Mouse (Mus musculus) liver, embryonic 15.5 days (tissue): ENCODE data around the gene Col6a2. TPM values are rescaled to one million over a fixed set of nuclear protein-coding genes. Genes with fewer than 3 reads are reported as not detected.

ENCODE experiments used
- ATAC-seq: fragments of 200-750 bp; cut with Nextera tagmentation; 2 replicates; pipeline ENCODE4 v1.8.0; 2017; ENCODE audit warnings: moderate number of reproducible peaks, mild to moderate bottlenecking, moderate library complexity; ENCODE audit not compliant: insufficient read depth
- H3K27ac ChIP-seq: fragments of 300-500 bp; sonication (generic); replicated peaks from 2 replicates; pipeline ENCODE4 v1.5.1; 2015; ENCODE audit warnings: mild to moderate bottlenecking, inconsistent platforms
- H3K27me3 ChIP-seq: fragments of 300-500 bp; sonication (generic); 2 replicates; pipeline ENCODE4 v1.6.1; 2015; ENCODE audit warnings: mild to moderate bottlenecking, inconsistent platforms
- H3K36me3 ChIP-seq: fragments of 300-500 bp; sonication (generic); replicated peaks from 2 replicates; pipeline ENCODE4 v1.6.1; 2015; ENCODE audit warnings: moderate library complexity, mild to moderate bottlenecking, inconsistent platforms
- H3K4me1 ChIP-seq: fragments of 300-500 bp; sonication (generic); replicated peaks from 2 replicates; pipeline ENCODE4 v1.6.1; 2015; ENCODE audit warnings: inconsistent platforms
- H3K4me2 ChIP-seq: fragments of 300-500 bp; sonication (generic); 2 replicates; pipeline ENCODE4 v1.6.1; 2015; ENCODE audit warnings: moderate library complexity, mild to moderate bottlenecking, inconsistent platforms
- H3K4me3 ChIP-seq: fragments of 300-500 bp; sonication (generic); replicated peaks from 2 replicates; pipeline ENCODE4 v1.5.1; 2015; ENCODE audit warnings: mild to moderate bottlenecking, inconsistent platforms
- H3K9ac ChIP-seq: fragments of 300-500 bp; sonication (generic); 2 replicates; pipeline ENCODE4 v1.6.1; 2015; ENCODE audit warnings: moderate library complexity, mild to moderate bottlenecking, inconsistent platforms
- H3K9me3 ChIP-seq: fragments of 300-500 bp; sonication (generic); replicated peaks from 2 replicates; pipeline ENCODE4 v1.6.1; 2016; ENCODE audit warnings: inconsistent platforms
- WGBS: fragments of 180-500 bp; shearing (Covaris S2); methylation state at CpG from one replicate; pipeline ENCODE4 v1.1.7; 2015; ENCODE audit warnings: mixed read lengths; ENCODE audit not compliant: insufficient replicate concordance; 5-methylcytosine and 5-hydroxymethylcytosine counted together
- polyA plus RNA-seq: library from polyadenylated mRNA; unstranded; fragments of >200 nt; fragmentation: Nextera tagmentation; extraction: Ambion mirVana; gene quantifications from 2 replicates; pipeline ENCODE4 v1.2.1, GENCODE M21; 2015

The Col6a2 gene
- polyA plus RNA-seq, 1 experiment from 2014 or later, result 9.8 TPM

DNA sequence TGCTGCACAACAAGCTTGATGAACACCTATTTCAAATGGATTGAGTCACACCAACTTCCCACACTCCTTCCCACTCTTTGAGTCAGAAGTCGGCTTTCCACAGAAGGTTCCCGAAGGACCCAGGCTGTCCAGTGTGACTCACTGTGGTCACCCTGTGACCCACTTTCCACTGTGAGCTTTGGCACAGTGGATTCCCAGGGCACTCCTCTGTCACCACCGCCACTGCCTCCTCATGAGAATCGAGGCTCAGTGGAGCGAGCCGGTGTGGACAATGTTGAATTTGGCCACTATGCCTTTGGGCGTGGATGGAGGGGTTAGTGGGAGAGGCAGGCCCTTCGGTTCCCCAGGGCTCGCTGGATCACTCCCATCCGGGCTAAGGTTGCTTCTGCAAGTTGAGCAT is 25.3 kb upstream of the Col6a2 start:
- no peak overlapping the region for H3K4me3 ChIP-seq
- H3K36me3 ChIP-seq, result no peaks in the 10 kb centered on the region
- H3K9me3 ChIP-seq, result no peaks in the 10 kb centered on the region
- 78% methylated on average over 10 of the region's 10 CpGs for WGBS
- H3K9ac ChIP-seq, result no peak overlapping the region
- H3K27me3 ChIP-seq, result no peaks in the 10 kb centered on the region
- H3K4me1 ChIP-seq, result no peaks in the 10 kb centered on the region
- no peak for ATAC-seq
- H3K27ac ChIP-seq, result no peak overlapping the region
- no peak overlapping the region for H3K4me2 ChIP-seq

DNA sequence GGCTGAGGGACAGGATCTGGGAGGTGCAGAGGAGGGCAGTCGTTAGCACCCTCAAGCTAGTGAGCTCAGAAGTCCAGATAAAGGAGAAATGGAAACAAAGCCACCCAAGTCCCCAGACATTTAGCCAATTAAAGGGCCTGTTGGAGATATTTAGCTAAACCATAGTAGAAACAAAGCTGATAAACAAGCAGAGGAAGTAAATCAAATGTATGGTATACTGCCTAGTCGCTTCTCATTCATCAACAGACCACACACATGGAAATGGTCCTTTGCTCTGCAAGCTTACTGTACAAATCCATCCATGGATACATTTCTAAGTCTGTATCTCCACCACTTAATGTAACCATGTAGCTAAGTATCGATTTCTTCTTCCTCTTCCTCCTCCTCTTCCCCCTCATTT is 24.0 kb upstream of the Col6a2 start:
- no peak overlapping the region for H3K4me2 ChIP-seq
- no peak overlapping the region for H3K27ac ChIP-seq
- no peak overlapping the region for H3K4me3 ChIP-seq
- no peak overlapping the region for H3K9ac ChIP-seq
- ATAC-seq, result no peak
- no peaks in the 10 kb centered on the region for H3K4me1 ChIP-seq
- 44% methylated on average over 3 of the region's 3 CpGs for WGBS
- H3K9me3 ChIP-seq, result no peaks in the 10 kb centered on the region
- no peaks in the 10 kb centered on the region for H3K36me3 ChIP-seq
- no peaks in the 10 kb centered on the region for H3K27me3 ChIP-seq

DNA sequence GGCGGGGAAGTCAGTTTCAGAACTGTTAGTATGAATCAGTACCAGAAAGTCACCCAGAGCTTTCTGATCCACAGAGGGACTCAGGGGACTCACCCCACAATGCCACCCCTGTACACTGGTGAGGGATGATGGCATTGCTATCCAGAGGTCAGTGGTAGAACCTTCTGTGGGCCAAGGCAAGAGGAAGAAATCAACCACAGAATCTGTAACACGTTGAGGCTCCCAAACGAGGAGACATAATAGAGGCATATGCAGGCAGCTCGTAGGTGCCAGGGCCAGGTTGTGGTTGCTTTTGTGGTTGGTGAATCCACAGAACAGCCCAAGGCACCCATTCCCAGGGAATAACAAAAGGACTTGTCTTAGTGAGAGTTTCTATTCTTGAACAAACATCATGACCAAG is 22.3 kb upstream of the Col6a2 start:
- H3K4me3 ChIP-seq, result no peak overlapping the region
- no peak overlapping the region for H3K9ac ChIP-seq
- no peaks in the 10 kb centered on the region for H3K27me3 ChIP-seq
- no peak overlapping the region for H3K27ac ChIP-seq
- WGBS, result 51% methylated on average over 4 of the region's 4 CpGs
- H3K9me3 ChIP-seq, result no peaks in the 10 kb centered on the region
- no peak for ATAC-seq
- no peaks in the 10 kb centered on the region for H3K36me3 ChIP-seq
- no peak overlapping the region for H3K4me2 ChIP-seq
- no peaks in the 10 kb centered on the region for H3K4me1 ChIP-seq

DNA sequence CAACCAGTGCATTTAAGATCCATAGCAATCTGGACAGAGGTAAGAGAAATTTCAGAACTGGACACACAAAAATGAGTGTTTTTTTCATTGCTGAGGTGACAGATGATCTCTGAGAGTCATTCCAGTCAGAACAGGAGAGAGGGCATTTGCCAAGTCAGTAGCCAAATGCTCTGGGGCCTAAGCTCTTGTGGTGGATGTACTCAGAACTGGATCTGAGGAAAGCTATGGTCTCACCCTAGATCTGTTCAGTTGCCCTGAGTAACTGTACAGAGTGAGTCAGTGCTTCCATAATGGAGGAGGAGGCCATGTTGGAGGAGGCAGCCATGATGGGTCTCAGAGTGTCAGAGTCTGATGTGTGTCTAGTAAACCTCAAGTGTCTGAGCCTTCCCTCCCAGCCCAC is 21.6 kb upstream of the Col6a2 start:
- Histone ChIP-seq H3K36me3 (no peaks in the 10 kb centered on the region), H3K9me3 (no peaks in the 10 kb centered on the region), H3K4me3 (no peak overlapping the region), H3K9ac (no peak overlapping the region), H3K27ac (no peak overlapping the region), H3K4me1 (no peaks in the 10 kb centered on the region), H3K27me3 (no peaks in the 10 kb centered on the region), H3K4me2 (no peak overlapping the region)
- no peak for ATAC-seq

DNA sequence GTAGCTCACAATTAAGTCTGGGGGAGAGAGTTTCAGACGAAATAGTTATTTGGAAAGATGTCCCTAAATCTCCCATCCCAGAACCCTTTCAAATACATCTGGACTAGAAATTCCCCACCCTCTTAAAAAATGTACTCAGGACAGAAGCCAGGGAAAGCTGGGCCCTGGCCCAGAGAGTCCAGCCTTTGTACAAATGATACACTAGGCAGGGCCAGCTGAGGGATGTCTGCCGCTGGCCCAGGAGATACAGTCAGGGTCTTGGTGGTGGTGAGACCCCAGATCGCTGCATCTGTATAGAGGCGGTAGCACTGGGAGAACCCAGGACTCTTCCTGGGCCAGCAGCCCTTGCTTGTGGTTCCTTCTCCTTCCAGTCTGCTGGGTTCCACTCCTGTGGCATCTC is 20.6 kb upstream of the Col6a2 start:
- Histone ChIP-seq H3K9me3 (no peaks in the 10 kb centered on the region), H3K9ac (no peak overlapping the region), H3K27me3 (no peaks in the 10 kb centered on the region), H3K4me3 (no peak overlapping the region), H3K4me1 (no peaks in the 10 kb centered on the region), H3K27ac (no peak overlapping the region), H3K36me3 (no peaks in the 10 kb centered on the region), H3K4me2 (no peak overlapping the region)
- ATAC-seq, result no peak
- WGBS, result 67% methylated on average over 4 of the region's 4 CpGs

DNA sequence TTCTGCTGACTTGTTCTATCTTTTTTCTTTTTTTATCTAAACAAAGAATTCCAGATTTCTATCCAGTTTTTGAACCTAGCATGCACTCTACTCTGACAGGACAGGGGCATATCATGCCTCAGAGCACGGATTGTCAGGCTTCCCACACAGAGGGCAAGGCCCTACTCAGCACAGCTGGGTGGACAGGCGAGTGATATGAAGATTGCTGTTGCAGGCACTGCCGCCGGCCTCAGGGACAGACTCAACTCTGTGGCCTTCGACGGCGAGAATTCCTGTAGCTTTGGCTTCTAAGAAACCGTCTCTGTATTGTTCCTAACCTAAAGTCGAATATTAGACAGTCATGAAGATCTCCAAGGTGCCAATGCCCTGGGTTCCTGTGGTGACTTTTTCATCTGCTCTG is 20.0 kb upstream of the Col6a2 start:
- ATAC-seq, result no peak
- H3K9me3 ChIP-seq, result no peaks in the 10 kb centered on the region
- 61% methylated on average over 9 of the region's 9 CpGs for WGBS
- no peak overlapping the region for H3K27ac ChIP-seq
- H3K4me2 ChIP-seq, result no peak overlapping the region
- no peaks in the 10 kb centered on the region for H3K27me3 ChIP-seq
- no peak overlapping the region for H3K9ac ChIP-seq
- H3K36me3 ChIP-seq, result no peaks in the 10 kb centered on the region
- no peak overlapping the region for H3K4me3 ChIP-seq
- no peaks in the 10 kb centered on the region for H3K4me1 ChIP-seq

DNA sequence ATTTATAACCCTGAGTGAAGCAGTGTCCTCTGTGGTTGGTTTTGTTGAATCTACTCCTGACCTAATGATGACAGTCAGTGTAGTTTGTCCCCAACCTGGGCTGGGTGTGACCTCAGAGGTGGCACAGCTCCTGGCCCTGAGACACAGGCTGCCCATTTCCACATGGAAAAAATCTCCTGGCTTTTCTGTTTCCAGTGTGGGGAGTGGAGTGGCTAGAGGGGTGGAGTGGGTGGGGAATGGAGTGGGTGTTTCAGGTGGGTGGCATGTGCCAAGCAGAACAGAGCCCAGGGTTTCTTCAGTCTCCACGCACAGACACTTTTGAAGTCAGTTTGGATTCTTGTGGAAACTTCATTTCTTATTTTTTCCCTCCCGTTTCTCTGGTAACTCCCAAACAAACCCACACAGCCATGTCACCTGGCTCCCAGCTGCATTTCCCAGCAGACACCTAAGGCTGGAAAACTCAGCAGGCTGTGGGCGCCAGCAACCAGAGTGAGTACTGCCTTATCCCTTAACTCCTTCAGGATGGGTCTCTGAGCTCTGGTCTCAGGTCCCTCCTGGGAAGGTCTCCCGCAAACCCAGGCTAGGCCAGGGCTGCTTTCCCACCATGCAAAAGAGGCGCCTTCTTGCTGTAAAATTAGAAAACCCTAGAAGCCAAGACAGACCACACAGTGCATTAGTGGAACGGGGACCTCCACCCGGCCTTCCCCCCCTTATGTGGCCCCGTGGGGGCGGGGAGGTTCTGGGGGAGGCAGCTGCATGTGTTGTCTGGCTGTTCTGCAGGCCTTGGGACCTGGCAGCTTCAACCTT is 19.4 kb upstream of the Col6a2 start:
- Histone ChIP-seq H3K4me3 (no peak overlapping the region), H3K4me2 (no peak overlapping the region), H3K4me1 (no peaks in the 10 kb centered on the region), H3K27ac (no peak overlapping the region), H3K27me3 (no peaks in the 10 kb centered on the region), H3K36me3 (no peaks in the 10 kb centered on the region), H3K9ac (no peak overlapping the region), H3K9me3 (no peaks in the 10 kb centered on the region)
- 56% methylated on average over 9 of the region's 9 CpGs for WGBS
- ATAC-seq, result no peak

DNA sequence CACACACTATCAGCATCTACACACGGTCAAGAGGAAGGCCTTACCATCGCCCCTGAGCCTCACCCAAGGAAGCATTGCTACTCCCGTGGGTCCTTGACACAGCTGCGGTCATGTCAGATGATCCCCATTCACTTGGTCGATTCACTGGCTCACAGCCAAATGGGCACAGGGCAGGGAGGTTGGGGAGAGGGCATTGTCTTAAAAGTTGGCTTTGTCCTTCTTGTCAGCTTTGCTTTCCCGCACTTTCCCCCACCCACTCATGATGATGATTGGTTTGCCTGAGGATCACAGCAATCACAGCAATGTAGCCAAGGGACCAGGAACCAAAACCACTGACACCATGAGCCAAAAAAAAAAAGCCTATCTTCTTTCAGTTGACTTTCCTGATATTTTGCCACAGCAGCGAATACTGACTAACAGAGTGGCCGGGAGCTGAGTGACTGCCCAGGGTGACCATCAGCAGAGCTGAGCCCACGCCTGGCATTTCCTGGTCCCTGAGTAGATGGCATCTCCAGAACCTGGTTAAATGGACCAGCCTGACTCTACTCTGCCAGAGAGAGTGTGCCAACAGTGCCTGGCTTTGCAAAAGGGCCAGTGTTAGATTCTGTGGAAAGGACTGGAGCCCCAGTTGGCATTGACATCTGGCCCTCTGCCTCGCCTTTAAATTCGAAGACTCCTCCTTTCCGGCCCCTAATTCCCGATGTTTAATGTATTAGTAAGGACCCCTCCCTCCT is 18.6 kb upstream of the Col6a2 start:
- Histone ChIP-seq H3K36me3 (no peaks in the 10 kb centered on the region), H3K27ac (no peak overlapping the region), H3K4me3 (no peak overlapping the region), H3K4me2 (no peak overlapping the region), H3K27me3 (no peaks in the 10 kb centered on the region), H3K4me1 (no peaks in the 10 kb centered on the region), H3K9ac (no peak overlapping the region), H3K9me3 (no peaks in the 10 kb centered on the region)
- no peak for ATAC-seq
- 69% methylated on average over 13 of the region's 13 CpGs for WGBS

DNA sequence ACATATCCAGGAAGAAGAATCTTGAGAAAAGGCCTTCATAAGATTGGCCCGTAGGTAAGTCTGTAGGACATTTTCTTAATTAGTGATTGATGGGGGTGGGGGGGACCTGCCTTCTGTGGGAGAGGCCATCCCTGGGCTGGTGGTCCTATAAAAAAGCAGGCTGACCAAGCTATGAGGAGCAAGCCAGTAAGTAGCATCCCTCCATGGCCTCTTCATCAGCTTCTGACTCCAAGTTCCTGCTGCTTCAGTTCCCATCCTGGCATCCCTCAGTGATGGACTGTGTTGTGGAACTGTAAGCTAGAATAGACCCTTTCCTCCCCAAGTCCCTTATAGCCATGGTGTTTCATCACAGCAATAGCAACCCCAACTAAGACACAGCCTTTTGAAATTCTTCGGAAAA is 16.5 kb upstream of the Col6a2 start:
- H3K4me2 ChIP-seq, result no peak overlapping the region
- no peaks in the 10 kb centered on the region for H3K4me1 ChIP-seq
- H3K4me3 ChIP-seq, result no peak overlapping the region
- no peaks in the 10 kb centered on the region for H3K27me3 ChIP-seq
- no peaks in the 10 kb centered on the region for H3K9me3 ChIP-seq
- H3K36me3 ChIP-seq, result no peaks in the 10 kb centered on the region
- no peak overlapping the region for H3K9ac ChIP-seq
- no peak overlapping the region for H3K27ac ChIP-seq
- 75% methylated on average over 2 of the region's 2 CpGs for WGBS
- no peak for ATAC-seq

DNA sequence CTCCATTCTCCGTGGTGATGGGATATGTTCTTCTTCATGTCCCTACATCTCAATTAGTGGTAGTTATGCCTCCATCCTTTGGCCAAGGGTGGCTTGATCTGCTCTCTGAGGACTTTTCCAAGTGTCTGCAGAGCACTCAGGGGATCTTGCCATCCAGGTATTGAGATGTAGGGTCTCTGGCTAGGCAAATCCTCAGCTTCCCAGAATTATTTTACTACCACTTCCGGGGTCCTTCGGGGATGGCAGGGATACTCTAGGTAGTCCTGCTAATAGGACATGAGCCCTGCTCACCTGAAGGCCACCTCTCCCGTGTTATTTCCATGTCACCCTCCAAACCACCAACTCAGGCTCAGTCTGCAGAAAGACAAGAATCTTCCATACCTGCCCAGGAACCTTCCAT is 13.2 kb upstream of the Col6a2 start:
- Histone ChIP-seq H3K27me3 (no peaks in the 10 kb centered on the region), H3K27ac (no peak overlapping the region), H3K36me3 (no peaks in the 10 kb centered on the region), H3K4me3 (no peak overlapping the region), H3K9me3 (no peaks in the 10 kb centered on the region), H3K4me2 (no peak overlapping the region), H3K4me1 (no peaks in the 10 kb centered on the region), H3K9ac (no peak overlapping the region)
- ATAC-seq, result no peak
- 61% methylated on average over 4 of the region's 4 CpGs for WGBS

DNA sequence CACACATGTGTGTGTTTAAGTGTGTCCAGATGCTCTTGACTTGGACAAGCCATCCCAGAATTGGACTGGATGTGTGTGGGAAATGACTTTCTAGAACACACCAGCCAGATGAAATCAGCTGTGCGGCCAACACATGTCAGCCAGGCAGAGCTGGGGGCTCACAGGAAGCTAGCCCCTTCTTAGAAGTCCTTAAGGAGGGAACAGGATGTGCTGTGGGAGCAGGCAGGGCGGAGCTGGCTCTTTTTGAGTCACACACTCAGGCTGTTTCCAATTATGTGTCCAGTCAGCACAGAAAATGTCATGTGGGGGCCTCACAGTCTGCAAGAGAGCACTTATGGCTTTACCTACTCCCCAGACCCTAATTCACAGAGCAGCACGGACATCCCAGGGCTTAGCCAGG is 12.6 kb upstream of the Col6a2 start:
- 33% methylated on average over 3 of the region's 3 CpGs for WGBS
- no peaks in the 10 kb centered on the region for H3K4me1 ChIP-seq
- H3K27ac ChIP-seq, result no peak overlapping the region
- ATAC-seq, result no peak
- no peak overlapping the region for H3K4me3 ChIP-seq
- H3K27me3 ChIP-seq, result no peaks in the 10 kb centered on the region
- H3K9me3 ChIP-seq, result no peaks in the 10 kb centered on the region
- no peak overlapping the region for H3K4me2 ChIP-seq
- H3K9ac ChIP-seq, result no peak overlapping the region
- no peaks in the 10 kb centered on the region for H3K36me3 ChIP-seq

DNA sequence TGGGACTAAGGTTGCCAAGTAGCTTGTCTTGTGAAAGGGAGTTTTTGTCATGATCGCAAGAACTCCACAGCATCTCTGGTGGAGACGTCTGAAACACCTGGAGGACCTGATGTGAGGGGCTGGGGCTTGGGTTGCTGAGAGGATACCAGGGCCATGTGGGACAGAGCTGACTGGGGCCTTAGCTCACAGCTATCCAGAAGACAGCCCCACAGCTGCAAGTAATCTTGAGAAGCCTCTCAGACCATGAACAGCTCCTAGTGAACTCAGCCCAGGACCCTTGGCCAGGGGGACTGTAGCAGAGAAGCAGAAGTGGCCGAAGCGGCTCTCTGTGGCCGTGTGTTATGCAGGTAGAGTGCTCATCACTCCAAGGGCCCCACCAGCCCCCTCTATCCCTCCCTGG is 11.2 kb upstream of the Col6a2 start:
- no peak for ATAC-seq
- H3K4me2 ChIP-seq, result no peak overlapping the region
- no peak overlapping the region for H3K9ac ChIP-seq
- 75% methylated on average over 5 of the region's 5 CpGs for WGBS
- H3K27ac ChIP-seq, result no peak overlapping the region
- H3K9me3 ChIP-seq, result no peaks in the 10 kb centered on the region
- no peaks in the 10 kb centered on the region for H3K36me3 ChIP-seq
- H3K27me3 ChIP-seq, result no peaks in the 10 kb centered on the region
- no peak overlapping the region for H3K4me3 ChIP-seq
- H3K4me1 ChIP-seq, result no peaks in the 10 kb centered on the region
